Mouse (Mus musculus) CH12.LX (cell line): ENCODE data around the gene Tmem150c. TPM values are rescaled to one million over a fixed set of nuclear protein-coding genes. Genes with fewer than 3 reads are reported as not detected.

Experiments
- DNase-seq: peaks from one replicate; pipeline ENCODE4 v3.0.0-alpha.2; 2013; ENCODE audit errors: extremely low read depth
- H3K27ac ChIP-seq: 2 replicates; pipeline ENCODE4 v1.5.1; 2012; ENCODE audit warnings: low read depth, mild to moderate bottlenecking, control low read depth, moderate library complexity; ENCODE audit not compliant: insufficient read depth
- H3K27me3 ChIP-seq: replicated peaks from 2 replicates; pipeline ENCODE3; 2012; ENCODE audit warnings: inconsistent platforms
- H3K36me3 ChIP-seq, 2 experiments: replicated peaks in 1 of 2; 2 replicates each; pipeline versions ENCODE3 to v1.6.1; 2012; ENCODE audit warnings: inconsistent platforms in 1 of 2, low read length in 1 of 2, mild to moderate bottlenecking in 1 of 2, mixed read lengths in 1 of 2, moderate library complexity in 1 of 2; ENCODE audit not compliant: control insufficient read depth in 1 of 2, insufficient read depth in 1 of 2
- H3K4me1 ChIP-seq, 2 experiments: 2 replicates each; pipeline ENCODE4 v1.6.1; 2012; ENCODE audit warnings: inconsistent platforms in 1 of 2, moderate library complexity in 1 of 2; ENCODE audit not compliant: insufficient read depth in 2 of 2, control insufficient read depth in 1 of 2
- H3K4me2 ChIP-seq: 2 replicates; pipeline ENCODE4 v1.6.1; 2012; ENCODE audit warnings: low read depth, mild to moderate bottlenecking, control low read depth; ENCODE audit not compliant: poor library complexity, insufficient read depth, severe bottlenecking
- H3K4me3 ChIP-seq, 3 experiments: fragments of 150-350 bp in 1 of 3; sonication (generic) in 1 of 3; replicated peaks in 1 of 3; 2 replicates each; pipeline versions ENCODE3 to v1.5.1; 2011 to 2012; ENCODE audit warnings: low read depth in 2 of 3, low read length in 2 of 3, mild to moderate bottlenecking in 2 of 3, moderate library complexity in 2 of 3, control low read depth in 1 of 3, improper control_type of control experiment in 1 of 3, inconsistent platforms in 1 of 3, mixed read lengths in 1 of 3; ENCODE audit not compliant: poor library complexity in 1 of 3
- H3K79me2 ChIP-seq: replicated peaks from 2 replicates; pipeline ENCODE4 v1.6.1; 2012; ENCODE audit warnings: mild to moderate bottlenecking, moderate library complexity; ENCODE audit not compliant: control insufficient read depth, poor library complexity, insufficient read depth, severe bottlenecking; ENCODE audit errors: extremely low read depth
- H3K9ac ChIP-seq: 2 replicates; pipeline ENCODE4 v1.6.1; 2012; ENCODE audit warnings: low read depth, mild to moderate bottlenecking, control low read depth, moderate library complexity; ENCODE audit not compliant: insufficient read depth
- H3K9me3 ChIP-seq: replicated peaks from 2 replicates; pipeline ENCODE3; 2012; ENCODE audit warnings: low read length, inconsistent platforms, mixed read lengths
- CHD2 ChIP-seq: IDR thresholded peaks from 2 replicates; pipeline ENCODE4 v1.6.1; 2011; ENCODE audit warnings: low read length, improper control_type of control experiment
- EP300 ChIP-seq: IDR thresholded peaks from 2 replicates; pipeline ENCODE4 v1.6.1; 2011; ENCODE audit warnings: low read length, improper control_type of control experiment
- ETS1 ChIP-seq: conservative IDR thresholded peaks from 2 replicates; pipeline ENCODE4 v1.6.1; 2012; ENCODE audit warnings: low read depth, mild to moderate bottlenecking, inconsistent platforms, low read length, improper control_type of control experiment, moderate library complexity
- JUND ChIP-seq: conservative IDR thresholded peaks from 2 replicates; pipeline ENCODE4 v1.6.1; 2011; ENCODE audit warnings: low read depth, low read length, improper control_type of control experiment
- KAT2A ChIP-seq: IDR thresholded peaks from 2 replicates; pipeline ENCODE4 v1.6.1; 2012; ENCODE audit warnings: low read length, improper control_type of control experiment, inconsistent platforms; ENCODE audit not compliant: insufficient replicate concordance
- MAFK ChIP-seq: IDR thresholded peaks from 2 replicates; pipeline ENCODE4 v1.6.1; 2011; ENCODE audit warnings: low read length, improper control_type of control experiment; ENCODE audit not compliant: insufficient replicate concordance
- MEF2A ChIP-seq: IDR thresholded peaks from 2 replicates; pipeline ENCODE4 v1.6.1; 2014; ENCODE audit warnings: low read depth, mild to moderate bottlenecking, inconsistent platforms, low read length, improper control_type of control experiment, borderline replicate concordance
- MXI1 ChIP-seq: IDR thresholded peaks from 2 replicates; pipeline ENCODE4 v1.6.1; 2011; ENCODE audit warnings: mild to moderate bottlenecking, low read depth, low read length, improper control_type of control experiment
- NELFE ChIP-seq: IDR thresholded peaks from 2 replicates; pipeline ENCODE4 v1.6.1; 2011; ENCODE audit warnings: low read depth, low read length, improper control_type of control experiment
- NRF1 ChIP-seq: IDR thresholded peaks from 2 replicates; pipeline ENCODE4 v1.6.1; 2014; ENCODE audit warnings: low read depth, mild to moderate bottlenecking, inconsistent platforms, low read length, improper control_type of control experiment, moderate library complexity
- POLR2A ChIP-seq: IDR thresholded peaks from 2 replicates; pipeline ENCODE4 v1.6.1; 2011; ENCODE audit warnings: low read depth, mild to moderate bottlenecking, improper control_type of control experiment, low read length
- RAD21 ChIP-seq: IDR thresholded peaks from 2 replicates; pipeline ENCODE4 v1.6.1; 2011; ENCODE audit warnings: low read depth, mild to moderate bottlenecking, low read length, improper control_type of control experiment, moderate library complexity
- RCOR1 ChIP-seq: conservative IDR thresholded peaks from 2 replicates; pipeline ENCODE4 v1.6.1; 2012; ENCODE audit warnings: low read depth, mild to moderate bottlenecking, inconsistent platforms, low read length, improper control_type of control experiment
- SIN3A ChIP-seq: IDR thresholded peaks from 2 replicates; pipeline ENCODE4 v1.6.1; 2012; ENCODE audit warnings: low read length, improper control_type of control experiment, inconsistent platforms
- TBP ChIP-seq: conservative IDR thresholded peaks from 2 replicates; pipeline ENCODE4 v1.6.1; 2011; ENCODE audit warnings: low read depth, low read length, improper control_type of control experiment
- UBTF ChIP-seq: IDR thresholded peaks from 2 replicates; pipeline ENCODE4 v1.6.1; 2012; ENCODE audit warnings: low read depth, mild to moderate bottlenecking, inconsistent platforms, low read length, improper control_type of control experiment, moderate library complexity
- USF1 ChIP-seq: IDR thresholded peaks from 2 replicates; pipeline ENCODE4 v1.6.1; 2014; ENCODE audit warnings: low read depth, mild to moderate bottlenecking, inconsistent platforms, low read length, improper control_type of control experiment
- USF2 ChIP-seq: conservative IDR thresholded peaks from 2 replicates; pipeline ENCODE4 v1.6.1; 2011; ENCODE audit warnings: low read depth, low read length, improper control_type of control experiment
- ZC3H11A ChIP-seq: IDR thresholded peaks from 2 replicates; pipeline ENCODE4 v1.6.1; 2012; ENCODE audit warnings: low read depth, mild to moderate bottlenecking, inconsistent platforms, low read length, improper control_type of control experiment
- ZMIZ1 ChIP-seq: IDR thresholded peaks from 2 replicates; pipeline ENCODE4 v1.6.1; 2012; ENCODE audit warnings: low read depth, mild to moderate bottlenecking, inconsistent platforms, low read length, improper control_type of control experiment
- ZNF384 ChIP-seq: IDR thresholded peaks from 2 replicates; pipeline ENCODE4 v1.6.1; 2012; ENCODE audit warnings: low read depth, low read length, improper control_type of control experiment, inconsistent platforms
- dilution Hi-C: fragments of 300-500 bp; cut with MboI; formaldehyde crosslinking; loops from 2 replicates; pipeline ENCODE4 v1.14.3; 2020; ENCODE audit warnings: low sequenced_read_pairs; ENCODE audit not compliant: extremely low pct_unique_long_range_greater_than_20kb, extremely low pct_ligation_motif_present
- in situ Hi-C: fragments of 300-500 bp; cut with MboI; formaldehyde crosslinking; loops from 3 replicates; pipeline ENCODE4 v1.14.3; 2019; ENCODE audit warnings: low sequenced_read_pairs, low pct_ligation_motif_present, low pct_unique_long_range_greater_than_20kb, mixed read lengths
- polyA plus RNA-seq: library from polyadenylated mRNA; unstranded; fragments of >175 nt; gene quantifications from 2 replicates; pipeline ENCODE4 v1.2.1, GENCODE M21; 2012; ENCODE audit warnings: low read depth; ENCODE audit not compliant: insufficient read length
- total RNA-seq, 2 experiments: library from RNA; depleted of rRNA; stranded (reverse); fragments of 300-350 nt in 1 of 2; fragments of >200 nt in 1 of 2; gene quantifications; 2 replicates each; pipeline ENCODE4 v1.2.3; 2012 to 2014

Gene Tmem150c
- total and polyA plus RNA-seq, 3 experiments = not detected

DNA sequence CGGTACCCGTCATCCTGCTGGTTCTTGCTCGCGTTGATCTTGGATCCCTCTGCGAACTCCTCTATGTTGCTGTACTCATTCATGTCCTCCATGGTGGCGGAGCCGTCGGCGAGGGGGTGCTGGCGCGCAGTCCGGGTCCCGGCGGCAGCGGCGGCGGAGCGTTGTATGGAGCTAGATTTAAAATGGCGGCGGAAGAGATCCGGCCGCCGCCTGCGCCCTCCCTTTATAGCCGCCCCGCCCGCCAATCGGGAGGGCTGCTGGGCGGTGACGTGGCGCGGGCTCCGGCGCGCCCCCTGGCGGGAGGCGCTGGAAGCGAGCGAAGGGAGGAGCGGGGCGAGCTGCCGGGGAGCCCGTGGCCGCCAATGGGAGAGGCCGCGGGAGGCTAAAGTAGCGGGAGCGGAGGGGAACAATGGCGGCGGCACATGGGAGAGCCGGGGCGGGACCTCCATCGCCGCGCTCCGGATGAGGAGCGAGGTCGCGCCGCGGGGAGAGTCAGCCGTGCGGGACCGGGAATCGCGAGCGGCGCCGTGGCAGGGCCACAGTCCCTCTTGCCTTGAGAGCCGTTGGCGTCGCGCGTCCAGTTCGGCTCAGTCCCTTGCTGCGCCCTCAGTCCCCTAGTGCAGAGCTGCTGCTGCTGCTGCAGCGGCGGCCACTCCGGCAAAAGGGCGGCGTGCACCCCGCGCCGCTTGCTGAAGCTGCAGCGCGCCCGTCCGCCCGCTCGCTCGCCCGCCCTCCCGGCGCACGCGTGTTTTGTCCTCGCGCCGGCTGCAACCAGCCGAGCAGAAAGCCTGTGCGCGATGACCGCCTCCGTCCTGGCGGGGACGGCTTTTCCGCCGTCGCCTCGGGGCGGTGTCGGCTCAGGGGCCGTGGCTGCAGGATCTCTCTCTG, 120.7 kb downstream of the Tmem150c start:
- Histone ChIP-seq H3K4me3 (peak overlapping the region; percentile 81 to 96 (median 94)), H3K79me2 (peaks cover 71% of the 10 kb centered on the region), H3K4me2 (0 out of 2 replicates have a peak overlapping the region, but pooled peaks have one; percentile 3), H3K4me1 (peaks cover 0 to 39% of the 10 kb centered on the region in 2 experiments; a peak in 2 of 4 replicates)
- no peak for TF ChIP-seq RCOR1
- TF ChIP-seq TBP = peak; percentile 84
- peak; percentile 94 for TF ChIP-seq POLR2A
- TF ChIP-seq CHD2 = no peak
- no peak for TF ChIP-seq NRF1
- peak; percentile 84 for TF ChIP-seq UBTF
- no peak for TF ChIP-seq USF2
- no peak for TF ChIP-seq JUND
- TF ChIP-seq KAT2A = no peak
- no peak for TF ChIP-seq ZC3H11A
- no peak for TF ChIP-seq SIN3A
- no peak for TF ChIP-seq ETS1
- TF ChIP-seq RAD21 = no peak
- no peak for TF ChIP-seq EP300
- no peak for TF ChIP-seq MXI1
- no peak for TF ChIP-seq ZNF384
- no peak for TF ChIP-seq MAFK
- TF ChIP-seq NELFE = no peak
- TF ChIP-seq USF1 = no peak
- TF ChIP-seq MEF2A = no peak
- TF ChIP-seq ZMIZ1 = no peak
- TF ChIP-seq, all 38 proteins: peak for 3
- peak overlapping the region; percentile 98 for H3K9ac ChIP-seq
- no peaks in the 10 kb centered on the region for H3K27me3 ChIP-seq
- peak; percentile 83 for DNase-seq
- H3K27ac ChIP-seq = peak overlapping the region; percentile 80
- dilution Hi-C loops (no loop called here), in situ Hi-C loops (no loop called here)
- H3K36me3 ChIP-seq = peaks cover 21 to 54% of the 10 kb centered on the region in 2 experiments
- no peaks in the 10 kb centered on the region for H3K9me3 ChIP-seq
